Mouse (Mus musculus) erythroblast, adult 5-6 weeks (primary cell): ENCODE measurements around the gene Bcl6b. TPM values are rescaled to one million over a fixed set of nuclear protein-coding genes. Genes with fewer than 3 reads are reported as not detected.

Source experiments
- ATAC-seq: replicated peaks from 2 replicates; pipeline ENCODE4 v1.8.0; 2016; ENCODE audit warnings: moderate number of reproducible peaks, mild to moderate bottlenecking, moderate TSS enrichment, inconsistent platforms; ENCODE audit not compliant: poor library complexity, low FRiP score, severe bottlenecking
- total RNA-seq, 2 experiments: library from RNA; stranded (forward) in 1 of 2; stranded (reverse) in 1 of 2; fragments of 150-400 nt in 1 of 2; fragments of 200-764, 138-1000 nt in 1 of 2; gene quantifications; 2 replicates each; pipeline versions ENCODE4 v1.2.3 to v1.2.4; 2015 to 2017; ENCODE audit warnings: low replicate concordance in 2 of 2

Bcl6b gene
- total RNA-seq, 2 experiments from 2014 or later, result 0.68 TPM; not detected in 1

DNA sequence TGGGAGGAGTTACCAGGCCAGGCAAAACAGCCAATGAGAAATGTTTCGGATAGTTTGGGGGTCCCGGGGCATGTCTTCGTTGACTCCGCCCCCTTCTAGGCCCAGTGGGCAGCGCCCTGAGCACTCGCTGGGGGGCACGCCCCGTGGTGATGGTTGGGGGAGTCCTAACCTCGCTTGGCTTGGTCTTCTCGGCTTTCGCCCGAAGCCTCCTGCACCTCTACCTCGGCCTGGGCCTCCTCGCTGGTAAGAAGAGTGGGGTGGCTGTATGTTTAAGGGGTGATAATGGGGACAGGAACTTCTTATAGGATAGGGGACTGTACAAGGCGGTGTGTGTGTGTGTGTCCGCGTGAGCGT, 14.8 kb downstream of the Bcl6b start:
- ATAC-seq, result no peak

DNA sequence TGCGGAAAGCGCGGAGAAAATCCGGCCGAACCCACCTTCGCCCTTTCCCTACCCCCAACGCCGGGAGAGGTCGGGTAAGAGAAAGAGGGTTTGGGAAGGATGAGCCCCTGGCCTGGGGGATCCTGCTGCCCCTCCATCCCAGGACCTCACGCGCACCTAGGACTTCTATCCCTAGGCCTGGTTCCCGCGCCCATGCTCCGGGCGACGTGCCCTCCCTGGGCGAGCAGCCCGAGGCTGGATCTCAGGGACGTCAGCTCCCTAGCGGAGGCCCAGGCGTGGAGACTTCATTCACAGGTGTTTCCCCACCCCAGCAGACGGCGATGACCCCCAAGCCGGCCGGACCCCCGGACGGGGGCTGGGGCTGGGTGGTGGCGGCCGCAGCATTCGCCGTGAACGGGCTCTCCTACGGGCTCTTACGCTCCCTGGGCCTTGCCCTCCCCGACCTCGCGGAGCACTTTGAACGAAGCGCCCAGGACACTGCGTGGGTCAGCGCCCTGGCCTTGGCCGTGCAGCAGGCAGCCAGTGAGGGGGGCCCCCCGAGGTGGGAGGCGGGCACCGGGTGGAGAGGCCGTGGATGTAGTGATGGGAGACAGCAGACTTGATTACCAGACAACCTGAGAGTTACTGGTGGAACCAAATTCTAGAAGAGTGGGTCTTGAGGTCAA, 15.3 kb downstream of the Bcl6b start:
- no peak for ATAC-seq

DNA sequence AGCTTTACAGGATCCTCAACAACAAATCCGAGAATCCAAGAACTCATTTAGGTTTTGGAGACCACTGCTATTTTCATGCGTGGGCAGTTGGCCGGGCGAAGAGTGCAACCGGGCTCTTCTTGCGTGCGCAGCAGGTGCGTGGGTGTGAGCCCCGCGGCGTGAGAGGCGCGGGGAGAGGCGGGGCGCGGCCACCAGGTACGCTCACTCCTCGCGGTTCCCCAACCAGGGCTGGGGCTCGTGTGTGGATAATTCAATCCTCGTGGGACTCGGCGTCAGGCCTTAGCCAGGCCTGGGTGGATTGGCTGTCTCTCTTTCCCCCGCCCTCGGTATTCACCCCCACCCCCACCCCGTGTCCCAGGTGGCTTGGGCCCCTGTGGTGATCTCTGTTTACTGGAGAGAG, 15.9 kb downstream of the Bcl6b start:
- no peak for ATAC-seq

GRCm38 (mm10) chr11:70212896-70213295, 16.7 kb downstream of the Bcl6b start:
- ATAC-seq, result no peak

DNA sequence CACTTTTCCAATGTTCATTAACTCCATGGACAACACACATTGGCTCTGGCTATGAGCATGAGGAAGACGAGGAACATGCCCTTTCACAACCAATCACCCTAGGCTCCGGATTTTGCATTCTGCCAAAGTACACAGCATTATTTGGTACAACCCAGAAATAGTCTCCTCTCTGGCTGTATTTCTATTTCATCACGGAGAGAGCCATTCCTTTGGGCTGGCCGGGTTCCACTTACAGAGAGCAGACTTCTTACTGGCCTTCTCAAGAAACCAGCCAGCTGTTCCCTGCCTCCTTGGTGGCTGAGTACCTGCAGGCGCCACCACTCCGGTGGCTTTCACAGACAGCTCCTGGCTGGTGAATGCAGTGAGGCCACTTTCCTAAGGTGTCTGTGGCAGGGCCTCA, 17.2 kb downstream of the Bcl6b start, which contains the start of gene Slc16a11:
Gene Slc16a11 (plus strand): TSS at position 330 of the 400 bp plus-strand sequence.
- ATAC-seq, result no peak

DNA sequence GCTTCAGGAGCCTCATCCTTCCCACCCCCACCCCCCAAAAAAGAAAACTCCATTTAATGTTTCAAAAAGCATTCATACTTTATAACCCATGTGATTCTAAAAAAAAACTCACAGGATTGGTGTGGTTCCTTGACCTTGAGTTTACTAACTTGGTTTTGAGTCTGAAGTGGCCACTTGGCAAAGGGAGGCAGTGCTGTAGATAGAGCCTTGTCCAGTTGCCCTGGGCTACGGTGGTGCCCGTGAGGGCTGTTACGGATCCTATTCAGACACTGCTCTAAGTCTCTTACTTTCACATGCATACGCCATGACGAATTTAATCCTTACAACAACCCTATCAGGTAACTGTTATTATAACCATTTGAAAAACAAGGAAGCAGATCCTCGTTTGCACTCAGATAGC, 17.6 kb downstream of the Bcl6b start:
- ATAC-seq, result no peak

DNA sequence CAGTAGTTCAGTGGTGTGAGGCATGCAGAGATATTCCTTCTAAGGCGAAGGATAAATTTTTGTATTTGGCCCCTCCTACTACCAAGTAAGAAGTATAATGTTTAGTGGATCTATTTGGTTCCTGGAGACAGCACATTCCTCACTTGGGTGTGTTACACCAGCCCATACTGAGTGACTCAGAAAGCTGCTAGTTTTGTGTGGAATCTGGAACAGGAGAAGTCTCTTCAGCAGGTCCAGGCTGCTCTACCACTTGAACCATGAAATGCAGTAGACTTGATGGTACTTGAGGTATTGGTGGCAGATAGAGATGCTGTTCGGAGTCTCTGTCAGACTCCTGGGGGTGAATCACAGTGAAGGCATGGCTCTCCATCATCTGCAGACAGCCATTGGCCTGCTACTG, 18.9 kb downstream of the Bcl6b start:
- ATAC-seq, result no peak

DNA sequence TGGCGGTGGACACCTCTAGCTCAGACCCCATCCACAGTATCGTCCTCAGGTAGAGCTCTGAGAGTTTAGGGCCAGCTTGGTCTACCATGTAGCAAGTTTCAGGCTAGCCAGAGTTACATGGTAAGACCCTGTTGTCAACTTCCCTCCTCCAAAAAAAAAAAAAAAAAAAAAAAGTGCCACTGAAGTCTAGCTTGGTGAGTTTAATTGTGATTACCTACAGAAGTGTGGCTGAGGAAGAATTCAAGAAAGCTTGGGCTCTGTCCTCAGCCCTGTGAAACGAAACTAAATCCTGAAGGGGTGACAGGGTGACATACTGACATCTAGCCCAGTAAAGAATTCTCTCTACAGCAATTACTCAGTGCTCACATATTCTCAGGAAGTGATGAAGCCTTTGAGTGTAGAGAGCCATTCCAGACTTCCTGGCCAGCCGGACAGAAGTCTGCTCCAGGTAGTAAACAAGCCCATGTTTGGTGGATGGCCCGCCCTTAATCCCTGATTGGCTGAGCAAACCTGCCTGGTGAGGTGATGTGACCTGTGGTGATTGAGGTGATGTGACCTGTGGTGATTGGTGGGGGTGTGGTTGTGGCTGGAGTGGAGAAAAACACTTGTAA, 20.7 kb downstream of the Bcl6b start:
- no peak for ATAC-seq

DNA sequence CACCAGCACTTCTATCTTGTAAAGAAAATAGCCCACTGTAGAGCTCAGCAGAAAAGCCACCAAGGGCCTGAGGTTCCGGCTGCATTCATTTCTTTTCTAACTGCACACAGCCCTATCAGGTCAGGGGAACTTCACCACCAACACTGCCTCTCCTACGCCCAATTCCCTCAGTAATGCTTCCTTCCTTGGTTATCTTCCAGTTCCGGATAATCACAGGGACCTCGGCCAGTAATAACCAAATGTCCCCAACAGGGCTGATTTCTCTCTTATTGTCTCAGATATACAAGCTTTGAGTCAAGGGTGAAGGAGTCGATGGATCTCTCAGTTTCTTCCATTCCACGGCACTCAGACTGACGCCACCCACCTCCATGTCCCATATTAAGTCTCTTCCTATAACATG, 22.3 kb downstream of the Bcl6b start:
- no peak for ATAC-seq

- no peak for ATAC-seq
Measured at GRCm38 (mm10) chr11:70206801-70207200, 22.8 kb downstream of the Bcl6b start.

- peak; percentile 82 for ATAC-seq
Measured at GRCm38 (mm10) chr11:70201691-70202090, 27.9 kb downstream of the Bcl6b start.

GRCm38 (mm10) chr11:70200036-70200608, 29.5 kb downstream of the Bcl6b start:
- ATAC-seq, result no peak

- no peak for ATAC-seq
Measured at GRCm38 (mm10) chr11:70199107-70199506, 30.5 kb downstream of the Bcl6b start.

DNA sequence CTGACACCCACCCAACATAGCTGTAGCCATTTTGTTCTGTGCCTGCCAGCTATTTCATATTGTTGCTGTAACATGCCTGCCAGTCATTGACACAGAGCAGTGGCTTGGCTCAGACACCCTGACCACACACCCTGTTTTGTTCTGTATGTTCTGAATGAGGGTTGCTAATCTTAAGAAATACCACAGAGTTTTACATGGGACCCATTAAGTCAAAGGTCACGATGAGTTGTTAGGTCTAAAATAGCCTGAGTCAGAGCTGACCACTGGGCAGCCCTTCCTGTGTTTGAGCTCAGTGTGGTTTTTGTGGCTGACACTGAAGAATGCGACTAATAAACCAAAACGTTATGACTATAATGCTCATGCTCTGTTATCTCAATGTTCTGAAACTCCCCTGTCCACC, 31.3 kb downstream of the Bcl6b start:
- ATAC-seq, result no peak

- ATAC-seq, result no peak
Measured at GRCm38 (mm10) chr11:70193354-70194285, 36.0 kb downstream of the Bcl6b start.

DNA sequence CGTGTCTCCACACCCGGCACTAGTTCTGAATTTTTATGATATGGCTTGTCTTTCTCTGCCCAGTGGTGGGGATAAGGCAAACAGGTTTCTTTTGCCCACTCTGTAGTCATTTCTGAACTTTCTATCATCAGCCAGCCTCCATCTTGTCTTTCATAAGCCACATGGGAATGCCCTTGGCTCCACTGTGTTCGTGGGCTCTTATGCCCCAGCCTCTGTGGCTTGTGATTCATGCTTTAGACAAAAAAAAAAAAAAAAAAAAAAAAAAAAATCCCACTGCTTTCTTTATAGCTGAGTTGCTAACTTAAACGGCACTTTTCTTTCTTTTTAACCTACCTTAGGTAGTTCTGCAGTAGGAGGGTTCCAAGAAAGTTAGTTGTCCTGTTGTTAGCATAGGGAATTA, 37.4 kb downstream of the Bcl6b start:
- no peak for ATAC-seq

- ATAC-seq, result no peak
Measured at GRCm38 (mm10) chr11:70191188-70191587, 38.4 kb downstream of the Bcl6b start.

- no peak for ATAC-seq
Measured at GRCm38 (mm10) chr11:70189319-70190134, 40.1 kb downstream of the Bcl6b start.

DNA sequence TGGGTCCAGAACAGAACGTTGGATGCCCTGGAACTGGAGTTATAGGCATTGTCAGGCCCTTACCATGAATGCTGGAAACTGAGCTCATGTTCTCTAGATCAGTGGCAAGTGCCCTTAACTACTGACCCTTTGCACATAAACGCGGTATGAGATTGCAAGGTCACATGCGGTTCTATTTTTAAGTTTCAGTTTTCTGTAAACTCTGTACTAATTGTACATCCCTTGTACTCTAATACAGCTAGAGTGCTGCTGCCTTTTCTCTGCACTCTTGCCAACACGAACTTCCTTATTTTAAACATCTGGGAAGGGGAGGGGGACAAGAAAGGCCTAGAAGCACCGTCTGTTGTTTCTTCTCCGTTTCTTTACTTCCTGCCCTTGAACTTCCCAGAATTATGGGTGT, 44.5 kb downstream of the Bcl6b start:
- no peak for ATAC-seq

GRCm38 (mm10) chr11:70180496-70180895, 49.1 kb downstream of the Bcl6b start:
- no peak for ATAC-seq
